Mouse (Mus musculus): ENCODE measurements around the gene Gm3336. TPM values are rescaled to one million over a fixed set of nuclear protein-coding genes. Genes with fewer than 3 reads are reported as not detected.

Gm3336 gene
- 0.43 and 1.2 TPM in 2 replicates for polyA plus RNA-seq (2012; rRNA removed)

DNA sequence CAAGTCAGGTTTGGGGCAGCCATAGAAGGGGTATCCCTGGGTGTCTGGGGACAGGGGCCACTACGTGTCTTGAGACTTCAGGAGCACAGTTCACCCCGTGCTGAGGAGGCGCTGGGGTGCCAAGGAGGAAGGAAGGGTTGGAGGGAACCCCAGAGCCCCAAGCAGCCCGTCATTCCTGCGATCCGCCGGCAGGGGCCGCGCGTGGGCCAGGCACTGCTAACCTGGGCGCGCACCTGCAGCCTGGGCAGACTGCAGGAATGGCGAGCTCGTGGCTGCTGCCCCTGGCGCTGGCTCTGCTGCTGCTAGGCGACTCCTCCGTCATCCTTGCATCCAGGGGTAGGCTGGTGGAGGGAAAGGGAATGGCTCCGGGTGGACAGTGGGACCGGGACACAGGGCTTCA lies at the start of gene Gm3336:
Gm3336 (plus strand) TSS at position 247 of the 400 bp plus-strand sequence.
- H3K4me3 ChIP-seq (replicated peaks; ENCODE audit: extremely low read depth, low read depth, low read length) = no peak within 1 kb of the TSS
- peak; percentile 74 for DNase-seq
- TF ChIP-seq CTCF (IDR thresholded peaks at IDR 0.05; ENCODE audit: insufficient read depth, low read length) (peak; percentile 68), POLR2A (IDR thresholded peaks at IDR 0.05; ENCODE audit: borderline replicate concordance, extremely low read depth, low read depth, low read length) (no peak)
- no peaks in the 10 kb centered on the region for H3K4me1 ChIP-seq (ENCODE audit: control insufficient read depth, insufficient read depth, low read length)
- 3% methylated on average over 19 of the region's 19 CpGs for WGBS

DNA sequence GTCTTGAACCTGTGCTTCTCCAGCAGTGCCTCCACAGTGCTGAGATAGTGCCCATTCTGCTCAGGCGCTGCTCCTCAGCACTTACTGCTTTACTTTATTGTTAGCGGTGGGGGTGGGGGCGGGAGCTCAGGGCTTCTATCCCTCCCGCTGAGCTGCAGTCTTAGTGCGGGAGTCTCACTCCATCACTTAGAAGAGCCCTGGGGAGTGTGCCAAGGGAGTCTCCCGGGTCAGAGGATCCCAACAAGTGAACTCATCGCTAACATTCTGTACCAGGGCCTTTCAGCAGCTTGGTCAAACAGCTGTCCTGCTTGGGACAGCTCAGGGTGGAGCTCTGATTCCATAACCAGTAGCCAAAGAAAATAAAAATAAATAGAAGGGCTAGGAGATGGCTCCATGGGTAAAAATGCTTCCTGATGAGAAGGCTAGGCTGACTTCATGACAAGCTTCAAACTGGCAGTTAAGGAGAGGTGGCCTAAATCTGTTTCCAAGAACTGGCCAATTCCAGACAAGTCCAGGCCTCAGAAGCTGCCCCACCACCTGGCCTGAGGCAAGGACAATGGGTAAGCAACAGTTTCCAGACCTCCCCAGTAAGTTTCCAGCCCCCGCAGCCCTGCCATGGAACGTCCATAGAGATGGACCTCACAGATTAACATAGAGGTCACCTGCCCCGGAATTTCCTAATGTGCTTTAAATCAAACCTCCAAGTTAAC lies 46.6 kb upstream of the Gm3336 start:
- DNase-seq = no peak
- no peak overlapping the region for H3K4me3 ChIP-seq (replicated peaks; ENCODE audit: extremely low read depth, low read depth, low read length)
- 71% methylated on average over 10 of the region's 10 CpGs for WGBS
- TF ChIP-seq CTCF (IDR thresholded peaks at IDR 0.05; ENCODE audit: insufficient read depth, low read length) (no peak), POLR2A (IDR thresholded peaks at IDR 0.05; ENCODE audit: borderline replicate concordance, extremely low read depth, low read depth, low read length) (no peak)
- H3K4me1 ChIP-seq (ENCODE audit: control insufficient read depth, insufficient read depth, low read length) = peaks cover 19% of the 10 kb centered on the region

DNA sequence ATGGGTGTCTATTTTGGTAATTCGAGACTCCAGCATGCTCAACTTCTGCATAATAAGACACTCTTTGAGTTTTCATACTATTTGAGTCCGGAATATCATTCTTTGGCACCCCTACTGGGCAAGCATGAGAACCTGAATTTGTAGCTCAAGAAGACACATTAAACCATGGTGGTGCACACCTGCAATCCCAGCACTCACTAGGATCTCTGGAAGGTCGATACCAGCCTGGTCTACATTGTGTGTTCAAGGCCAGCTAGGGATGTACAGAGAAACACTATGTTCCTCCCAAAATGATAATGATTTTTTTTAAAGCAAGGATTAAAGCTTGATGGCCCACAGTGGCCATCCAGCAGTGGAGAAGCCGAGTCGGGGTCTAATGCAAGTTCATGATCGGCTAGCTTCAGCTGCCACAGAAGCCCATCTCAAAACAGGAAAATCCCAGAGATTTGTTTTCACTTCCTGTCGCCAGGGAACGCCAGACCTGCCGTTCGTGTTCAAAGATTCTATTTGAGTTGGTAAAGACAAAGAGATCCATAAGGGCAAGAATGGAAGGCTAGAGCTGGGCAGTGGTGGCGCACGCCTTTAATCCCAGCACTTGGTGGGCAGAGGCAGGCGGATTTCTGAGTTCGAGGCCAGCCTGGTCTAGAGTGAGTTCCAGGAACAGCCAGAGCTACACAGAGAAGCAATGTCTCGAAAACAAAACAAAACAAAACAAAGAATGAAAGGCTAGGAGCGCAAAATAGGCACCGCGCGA lies 45.8 kb upstream of the Gm3336 start:
- WGBS = 31% methylated on average over 19 of the region's 19 CpGs
- H3K4me3 ChIP-seq (replicated peaks; ENCODE audit: extremely low read depth, low read depth, low read length) = peak overlapping the region; percentile 34
- peaks cover 19% of the 10 kb centered on the region for H3K4me1 ChIP-seq (ENCODE audit: control insufficient read depth, insufficient read depth, low read length)
- DNase-seq = no peak
- TF ChIP-seq CTCF (IDR thresholded peaks at IDR 0.05; ENCODE audit: insufficient read depth, low read length) (no peak), POLR2A (IDR thresholded peaks at IDR 0.05; ENCODE audit: borderline replicate concordance, extremely low read depth, low read depth, low read length) (no peak)

DNA sequence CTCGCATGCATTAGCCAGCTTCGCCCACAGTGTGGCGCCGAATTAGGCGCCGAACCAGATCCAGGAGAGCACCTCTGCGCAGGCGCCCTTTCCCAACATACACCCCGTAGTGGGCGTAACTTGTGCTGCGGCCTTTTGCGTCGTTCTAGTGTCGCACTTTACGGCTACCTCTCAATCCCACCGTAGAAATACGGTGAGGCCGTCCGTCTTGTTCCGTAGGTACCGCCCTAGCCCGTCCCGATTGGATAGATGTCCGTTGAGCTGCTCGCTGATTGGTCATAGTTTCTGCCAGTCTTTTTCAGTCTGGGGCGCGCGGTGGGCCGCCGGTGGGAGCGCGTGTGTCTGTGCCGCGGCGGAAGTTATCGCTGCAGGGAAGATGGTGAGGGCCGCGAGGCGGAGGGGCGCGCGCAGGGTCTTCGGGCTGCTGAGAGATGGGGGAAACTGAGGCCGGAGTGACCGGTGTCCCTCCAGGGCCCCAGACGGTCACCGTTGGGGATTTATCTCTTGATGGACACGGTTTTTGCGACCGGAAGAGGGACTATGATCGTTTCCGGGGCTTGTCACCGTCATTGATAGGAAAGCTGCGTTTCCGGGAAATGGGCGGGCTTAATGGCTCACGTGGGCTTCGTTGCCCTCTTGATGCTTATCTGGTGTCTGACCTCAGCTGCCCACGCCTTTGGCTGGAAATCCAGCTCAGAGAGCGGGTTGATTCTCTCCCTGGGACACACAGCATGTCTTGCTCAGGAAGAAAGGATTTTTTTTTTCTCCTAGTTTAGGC lies 45.1 kb upstream of the Gm3336 start, which contains the start of gene Lsm4:
Lsm4 (plus strand) TSS at position 170 of the 778 bp plus-strand sequence.
- peaks cover 19% of the 10 kb centered on the region for H3K4me1 ChIP-seq (ENCODE audit: control insufficient read depth, insufficient read depth, low read length)
- DNase-seq = peak; percentile 99
- peak; percentile 87 for TF ChIP-seq CTCF (IDR thresholded peaks at IDR 0.05; ENCODE audit: insufficient read depth, low read length)
- peak; percentile 90; the same call in 1 of the 2 replicates for TF ChIP-seq POLR2A (IDR thresholded peaks at IDR 0.05; ENCODE audit: borderline replicate concordance, extremely low read depth, low read depth, low read length)
- peak within 1 kb of the TSS; percentile 78 for H3K4me3 ChIP-seq (replicated peaks; ENCODE audit: extremely low read depth, low read depth, low read length)
- under 1% methylated on average over 60 of the region's 60 CpGs for WGBS

DNA sequence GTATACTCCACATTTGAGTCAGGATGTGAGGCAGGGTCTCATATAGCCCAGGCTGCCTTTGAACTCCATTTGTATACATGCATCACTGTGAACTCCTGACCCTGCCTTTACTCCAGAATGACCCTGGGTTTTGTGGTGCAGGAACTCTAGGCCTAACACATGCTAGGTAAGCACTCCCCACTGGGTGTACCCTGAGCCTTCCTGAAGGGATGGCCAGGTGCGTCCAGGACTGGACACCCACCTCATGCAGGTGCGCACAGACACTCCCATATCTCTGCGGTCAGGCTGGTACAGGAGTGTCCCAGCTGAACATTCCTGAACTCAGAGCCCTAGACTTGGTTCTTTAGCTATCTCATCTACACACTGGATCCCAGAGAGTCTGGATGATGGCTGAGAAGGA lies 44.2 kb upstream of the Gm3336 start:
- H3K4me1 ChIP-seq (ENCODE audit: control insufficient read depth, insufficient read depth, low read length) = peaks cover 22% of the 10 kb centered on the region
- WGBS = 64% methylated on average over 3 of the region's 3 CpGs

DNA sequence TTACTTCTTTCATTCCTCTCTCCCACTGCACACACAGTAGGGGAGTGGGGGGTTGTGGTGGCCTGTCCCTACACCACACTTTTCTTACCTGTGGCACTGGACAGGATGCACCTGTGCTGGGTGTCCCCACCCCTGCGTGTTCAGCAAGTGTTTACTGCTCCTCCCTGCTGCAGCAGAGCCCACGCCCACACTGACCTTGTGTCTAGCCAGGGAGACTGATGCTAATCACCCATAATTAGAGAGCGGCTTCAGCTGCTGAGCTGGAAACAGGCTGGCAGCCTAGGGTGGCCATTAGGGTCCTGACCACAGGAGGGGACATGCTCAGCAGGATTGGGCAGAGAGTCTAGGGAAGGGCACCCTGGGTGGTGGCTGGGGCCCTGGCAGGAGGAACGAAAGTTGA lies 43.6 kb upstream of the Gm3336 start:
- Histone ChIP-seq H3K4me3 (replicated peaks; ENCODE audit: extremely low read depth, low read depth, low read length) (no peak overlapping the region), H3K4me1 (ENCODE audit: control insufficient read depth, insufficient read depth, low read length) (peaks cover 24% of the 10 kb centered on the region)
- 64% methylated on average over 4 of the region's 4 CpGs for WGBS
- TF ChIP-seq POLR2A (IDR thresholded peaks at IDR 0.05; ENCODE audit: borderline replicate concordance, extremely low read depth, low read depth, low read length) (no peak), CTCF (IDR thresholded peaks at IDR 0.05; ENCODE audit: insufficient read depth, low read length) (no peak)
- DNase-seq = no peak

More for the DNA sequence above, 44.2 kb upstream of the Gm3336 start:
- no peak for TF ChIP-seq POLR2A (IDR thresholded peaks at IDR 0.05; ENCODE audit: borderline replicate concordance, extremely low read depth, low read depth, low read length)
- TF ChIP-seq CTCF (IDR thresholded peaks at IDR 0.05; ENCODE audit: insufficient read depth, low read length) = no peak
- DNase-seq = no peak
- H3K4me3 ChIP-seq (replicated peaks; ENCODE audit: extremely low read depth, low read depth, low read length) = peak overlapping the region; percentile 78

DNA sequence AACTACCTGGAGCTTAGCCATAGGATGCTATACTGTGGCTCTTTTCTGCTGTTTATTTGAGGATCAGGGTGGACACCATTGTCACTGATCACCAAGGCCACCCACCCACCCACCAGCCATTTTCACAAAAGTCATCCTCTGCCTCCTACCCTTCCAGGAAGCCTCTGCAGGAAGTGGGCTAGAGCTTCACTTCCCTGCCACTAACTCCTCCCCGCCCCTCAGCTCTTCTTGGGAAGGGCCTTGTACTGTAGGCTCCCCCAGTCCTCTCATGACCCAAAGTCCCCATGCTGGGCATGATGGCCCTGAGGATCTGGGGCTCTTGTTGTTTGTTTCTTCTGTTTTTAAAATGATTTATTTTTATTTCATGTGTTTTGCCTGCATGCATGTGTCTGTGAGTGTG lies 43.0 kb upstream of the Gm3336 start:
- no peak for DNase-seq
- TF ChIP-seq POLR2A (IDR thresholded peaks at IDR 0.05; ENCODE audit: borderline replicate concordance, extremely low read depth, low read depth, low read length) (no peak), CTCF (IDR thresholded peaks at IDR 0.05; ENCODE audit: insufficient read depth, low read length) (no peak)
- Histone ChIP-seq H3K4me1 (ENCODE audit: control insufficient read depth, insufficient read depth, low read length) (peaks cover 24% of the 10 kb centered on the region), H3K4me3 (replicated peaks; ENCODE audit: extremely low read depth, low read depth, low read length) (no peak overlapping the region)
- WGBS = 43% methylated on average over 1 of the region's 1 CpGs

DNA sequence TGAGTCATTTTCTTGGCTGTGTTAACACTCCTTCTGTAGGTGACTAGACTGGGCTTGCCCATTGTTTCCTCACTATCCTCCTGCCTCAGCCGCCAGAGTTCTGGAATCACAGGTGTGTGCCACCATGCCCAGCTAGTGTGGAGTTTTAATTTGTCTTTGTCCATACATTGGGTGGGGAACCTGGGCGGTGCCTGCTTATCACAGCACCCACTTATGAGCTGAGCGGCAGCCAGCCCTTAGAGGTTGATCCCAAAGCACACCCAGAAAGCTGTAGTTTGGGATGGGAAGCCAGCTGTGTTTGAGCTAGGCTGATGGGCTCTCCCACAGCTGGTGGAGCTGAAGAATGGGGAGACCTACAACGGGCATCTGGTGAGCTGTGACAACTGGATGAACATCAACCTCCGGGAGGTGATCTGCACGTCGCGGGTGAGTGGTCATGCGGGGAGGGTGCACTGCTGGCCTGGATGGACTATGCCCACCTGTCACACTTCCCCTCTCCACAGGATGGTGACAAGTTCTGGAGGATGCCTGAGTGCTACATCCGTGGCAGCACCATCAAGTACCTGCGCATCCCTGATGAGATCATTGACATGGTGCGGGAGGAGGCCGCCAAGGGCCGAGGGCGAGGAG lies 40.8 kb upstream of the Gm3336 start:
- Histone ChIP-seq H3K4me3 (replicated peaks; ENCODE audit: extremely low read depth, low read depth, low read length) (no peak overlapping the region), H3K4me1 (ENCODE audit: control insufficient read depth, insufficient read depth, low read length) (peaks cover 28% of the 10 kb centered on the region)
- WGBS = 91% methylated on average over 15 of the region's 15 CpGs
- no peak for DNase-seq
- no peak for TF ChIP-seq POLR2A (IDR thresholded peaks at IDR 0.05; ENCODE audit: borderline replicate concordance, extremely low read depth, low read depth, low read length)
- TF ChIP-seq CTCF (IDR thresholded peaks at IDR 0.05; ENCODE audit: insufficient read depth, low read length) = no peak

DNA sequence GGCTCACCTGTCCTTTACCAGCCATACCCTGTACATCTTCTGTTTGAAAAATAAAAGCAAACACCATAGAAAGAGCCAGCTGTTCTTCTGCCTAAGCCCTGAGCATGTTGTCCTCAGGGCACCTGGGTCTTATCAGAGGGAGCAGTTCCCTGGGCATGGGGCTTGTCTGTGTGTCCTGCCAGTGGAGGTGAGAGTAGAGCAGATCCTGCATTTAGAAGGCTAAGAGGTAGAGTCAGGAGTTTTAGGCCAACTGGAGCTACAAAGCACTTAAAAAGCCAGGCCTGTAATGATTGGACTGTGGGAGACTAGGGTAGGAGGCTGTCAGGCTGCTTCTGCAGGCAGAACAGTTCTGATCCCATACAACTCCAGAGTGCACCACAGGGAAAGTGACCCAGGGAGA lies 39.7 kb upstream of the Gm3336 start:
- Histone ChIP-seq H3K4me3 (replicated peaks; ENCODE audit: extremely low read depth, low read depth, low read length) (no peak overlapping the region), H3K4me1 (ENCODE audit: control insufficient read depth, insufficient read depth, low read length) (peaks cover 28% of the 10 kb centered on the region)
- no peak for DNase-seq
- no peak for TF ChIP-seq POLR2A (IDR thresholded peaks at IDR 0.05; ENCODE audit: borderline replicate concordance, extremely low read depth, low read depth, low read length)
- TF ChIP-seq CTCF (IDR thresholded peaks at IDR 0.05; ENCODE audit: insufficient read depth, low read length) = no peak

All from lung, adult 2 months (tissue).